Mouse (Mus musculus): Measurements from ENCODE around the gene Mcu.
A peak's percentile ranks its signal among the peaks of the same experiment; 100 is the strongest.

DNA sequence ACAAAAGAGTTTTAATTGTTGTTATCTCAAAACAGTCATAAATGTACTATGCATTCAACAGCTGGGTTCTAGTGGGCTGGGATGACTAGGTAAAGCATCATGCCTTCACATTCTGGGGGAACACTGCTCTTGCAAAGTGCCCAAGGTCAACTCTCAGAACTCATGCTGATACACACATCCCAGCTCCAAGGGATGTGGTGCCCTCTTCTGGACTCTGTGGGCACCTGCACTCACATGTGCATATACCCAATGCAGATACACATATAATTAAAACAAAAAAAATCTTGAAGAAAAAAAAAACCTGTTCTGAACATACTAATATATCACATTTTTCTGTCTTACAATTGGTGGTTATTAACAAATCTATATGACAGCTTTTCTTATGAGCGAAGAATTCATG, 62.2 kb downstream of the Mcu start:
- no peak for TF ChIP-seq EP300 (optimal IDR thresholded peaks at IDR 0.05)
- TF ChIP-seq CTCF (IDR thresholded peaks at IDR 0.05; ENCODE audit: low read depth): peak; percentile 52

Measured in stomach, postnatal 0 days (tissue).